Mouse (Mus musculus) lung, postnatal 0 days (tissue): ENCODE data around the gene Abcb8. TPM values are rescaled to one million over a fixed set of nuclear protein-coding genes. Genes with fewer than 3 reads are reported as not detected.

Experiments
- ATAC-seq: fragments of 200-750 bp; cut with Nextera tagmentation; 2 replicates; pipeline ENCODE4 v1.8.0; 2017; ENCODE audit warnings: moderate library complexity
- DNase-seq: peaks from one replicate; pipeline ENCODE4 v3.0.0-alpha.2; 2016; ENCODE audit warnings: low spot score
- H3K27ac ChIP-seq: fragments of 300-500 bp; sonication (generic); 2 replicates; pipeline ENCODE4 v1.5.1; 2014; ENCODE audit warnings: antibody characterized with exemption, mild to moderate bottlenecking, low read length, mixed read lengths
- H3K27me3 ChIP-seq: fragments of 300-500 bp; sonication (generic); replicated peaks from 2 replicates; pipeline ENCODE4 v1.6.1; 2014; ENCODE audit warnings: low read length, mixed read lengths; ENCODE audit not compliant: insufficient read depth
- H3K36me3 ChIP-seq: fragments of 300-500 bp; sonication (generic); 2 replicates; pipeline ENCODE4 v1.6.1; 2014; ENCODE audit warnings: low read length, mixed read lengths; ENCODE audit not compliant: insufficient read depth
- H3K4me1 ChIP-seq: fragments of 300-500 bp; sonication (generic); 2 replicates; pipeline ENCODE4 v1.6.1; 2014; ENCODE audit warnings: antibody characterized with exemption, low read depth, low read length, mixed read lengths; ENCODE audit not compliant: insufficient read depth
- H3K4me2 ChIP-seq: fragments of 300-500 bp; sonication (generic); replicated peaks from 2 replicates; pipeline ENCODE4 v1.6.1; 2014; ENCODE audit warnings: low read depth, mild to moderate bottlenecking, low read length, moderate library complexity, mixed read lengths
- H3K4me3 ChIP-seq: fragments of 300-500 bp; sonication (generic); 2 replicates; pipeline ENCODE4 v1.5.1; 2014; ENCODE audit warnings: low read depth, low read length
- H3K9ac ChIP-seq: fragments of 300-500 bp; sonication (generic); replicated peaks from 2 replicates; pipeline ENCODE4 v1.6.1; 2014; ENCODE audit warnings: low read depth, mild to moderate bottlenecking
- H3K9me3 ChIP-seq: fragments of 300-500 bp; sonication (generic); 2 replicates; pipeline ENCODE4 v1.6.1; 2016; ENCODE audit warnings: low read length, mixed read lengths
- CTCF ChIP-seq: IDR thresholded peaks from 2 replicates; pipeline ENCODE4 v1.5.1; 2016; ENCODE audit warnings: antibody characterized with exemption, mild to moderate bottlenecking
- EP300 ChIP-seq: IDR thresholded peaks from 2 replicates; pipeline ENCODE4 v1.6.1; 2016; ENCODE audit warnings: antibody characterized with exemption, mild to moderate bottlenecking, control low read depth
- WGBS: fragments of 180-500 bp; shearing (Covaris S2); extraction: QIAGEN DNeasy Blood & Tissue Kit; methylation state at CpG from one replicate; pipeline ENCODE4 v1.1.7; 2014; 5-methylcytosine and 5-hydroxymethylcytosine counted together
- polyA plus RNA-seq: library from polyadenylated mRNA; unstranded; fragments of >200 nt; fragmentation: Nextera tagmentation; extraction: Ambion mirVana; gene quantifications from 2 replicates; pipeline ENCODE4 v1.2.1, GENCODE M21; 2015

Gene Abcb8
- polyA plus RNA-seq, 1 experiment from 2014 or later: 25.6 TPM

DNA sequence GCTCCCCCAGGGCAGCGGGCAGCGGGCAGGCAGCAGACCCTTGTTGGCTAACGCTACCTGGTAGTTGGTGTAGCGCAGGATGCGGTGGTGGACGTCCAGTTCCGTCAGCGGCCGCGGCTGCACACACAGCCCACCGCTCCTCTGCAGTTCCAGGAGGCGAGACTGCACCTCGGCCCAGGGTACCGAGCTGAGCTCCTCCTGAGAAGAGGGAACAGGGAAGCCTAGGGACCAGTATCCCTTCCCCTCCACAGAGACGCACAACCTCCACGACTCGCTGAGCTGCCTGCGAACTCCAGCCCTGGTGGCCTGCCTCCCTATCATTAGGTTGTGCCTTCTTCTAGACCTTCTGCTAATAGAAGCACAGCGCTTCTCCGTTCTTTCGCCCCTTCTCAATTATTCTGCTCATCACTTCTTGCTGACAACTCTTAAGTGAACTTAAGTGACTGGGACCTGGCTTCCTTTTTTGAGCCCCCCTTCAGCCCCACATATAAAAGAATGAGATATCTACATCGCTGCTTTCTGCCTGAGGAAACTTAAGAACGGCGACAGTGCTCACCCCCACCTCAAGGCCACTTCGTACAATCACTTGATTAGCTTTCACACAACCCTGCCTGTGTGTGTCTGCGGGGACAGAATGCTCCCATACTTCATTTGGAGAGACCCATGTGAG lies 5.1 kb upstream of the Abcb8 start:
- 31% methylated on average over 23 of the region's 26 CpGs for WGBS
- Histone ChIP-seq H3K27ac (no peak overlapping the region), H3K9ac (peak overlapping the region; percentile 20), H3K4me3 (peak overlapping the region; percentile 33), H3K27me3 (peaks cover 7% of the 10 kb centered on the region; the same call in 1 of the 2 replicates), H3K36me3 (no peaks in the 10 kb centered on the region), H3K4me2 (peak overlapping the region; percentile 74), H3K4me1 (peaks cover 19% of the 10 kb centered on the region), H3K9me3 (no peaks in the 10 kb centered on the region)
- DNase-seq (no peak), ATAC-seq (no peak)
- TF ChIP-seq EP300 (no peak), CTCF (no peak)

GRCm38 (mm10) chr5:24389011-24389657 lies 4.3 kb upstream of the Abcb8 start:
- Histone ChIP-seq H3K27me3 (peaks cover 7% of the 10 kb centered on the region; the same call in 1 of the 2 replicates), H3K9ac (no peak overlapping the region), H3K4me2 (no peak overlapping the region), H3K9me3 (no peaks in the 10 kb centered on the region), H3K27ac (no peak overlapping the region), H3K36me3 (no peaks in the 10 kb centered on the region), H3K4me1 (peaks cover 17% of the 10 kb centered on the region), H3K4me3 (no peak overlapping the region)
- ATAC-seq: peak; percentile 33
- TF ChIP-seq EP300 (no peak), CTCF (no peak)
- peak; percentile 72 for DNase-seq
- 59% methylated on average over 6 of the region's 7 CpGs for WGBS

DNA sequence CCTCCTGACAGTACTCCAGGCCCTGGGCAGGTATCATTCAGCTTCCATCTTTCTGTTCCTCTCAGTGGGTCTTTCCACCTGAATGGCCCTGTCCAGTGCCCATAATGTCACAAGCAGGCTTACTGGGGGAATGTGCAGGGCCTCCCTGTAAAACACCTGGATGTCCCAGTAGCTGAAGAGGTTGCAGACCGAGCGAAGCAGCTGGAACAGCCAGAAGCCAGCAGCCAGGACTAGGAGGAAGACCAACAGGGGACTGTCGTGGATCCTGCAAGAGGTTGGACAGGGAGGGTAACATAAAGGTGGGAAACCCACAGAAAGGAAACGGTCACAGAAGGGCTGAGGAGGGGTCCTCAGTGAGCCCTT lies 3.8 kb upstream of the Abcb8 start:
- H3K4me2 ChIP-seq: no peak overlapping the region
- ATAC-seq: no peak
- WGBS: 68% methylated on average over 4 of the region's 4 CpGs

GRCm38 (mm10) chr5:24391864-24392263 lies 1.6 kb upstream of the Abcb8 start, which contains the start of gene Atg9b:
Atg9b (minus strand) TSS chr5:24392143.
- no peak within 1 kb of the TSS for H3K27ac ChIP-seq
- no peak for ATAC-seq

More for the DNA sequence above, 3.8 kb upstream of the Abcb8 start:
- H3K27ac ChIP-seq: no peak overlapping the region
- H3K4me1 ChIP-seq: peaks cover 16% of the 10 kb centered on the region
- H3K27me3 ChIP-seq: peaks cover 7% of the 10 kb centered on the region; the same call in 1 of the 2 replicates
- no peaks in the 10 kb centered on the region for H3K36me3 ChIP-seq
- DNase-seq: no peak
- TF ChIP-seq EP300 (no peak), CTCF (no peak)
- no peak overlapping the region for H3K9ac ChIP-seq
- no peak overlapping the region for H3K4me3 ChIP-seq
- H3K9me3 ChIP-seq: no peaks in the 10 kb centered on the region

GRCm38 (mm10) chr5:24392724-24393123 lies 739 bp upstream of the Abcb8 start:
- WGBS: 52% methylated on average over 7 of the region's 7 CpGs
- Histone ChIP-seq H3K27ac (no peak overlapping the region), H3K4me2 (no peak overlapping the region), H3K9me3 (no peaks in the 10 kb centered on the region), H3K36me3 (no peaks in the 10 kb centered on the region), H3K4me1 (peaks cover 12% of the 10 kb centered on the region), H3K4me3 (no peak overlapping the region), H3K27me3 (0 out of 2 replicates have a peak, but pooled peaks cover under 1% of the 10 kb centered on the region), H3K9ac (no peak overlapping the region)
- DNase-seq (no peak), ATAC-seq (no peak)
- TF ChIP-seq CTCF (no peak), EP300 (no peak; the same call in 1 of the 2 replicates)

More at GRCm38 (mm10) chr5:24391864-24392263, 1.6 kb upstream of the Abcb8 start, which contains the start of gene Atg9b:
- H3K27me3 ChIP-seq: peaks cover 7% of the 10 kb centered on the region; the same call in 1 of the 2 replicates
- H3K9ac ChIP-seq: no peak within 1 kb of the TSS
- no peak within 1 kb of the TSS for H3K4me3 ChIP-seq
- TF ChIP-seq EP300: no peak
- no peak within 1 kb of the TSS for H3K4me2 ChIP-seq
- WGBS: 83% methylated on average over 2 of the region's 7 CpGs
- peaks cover 16% of the 10 kb centered on the region for H3K4me1 ChIP-seq
- no peak for DNase-seq
- H3K9me3 ChIP-seq: no peaks in the 10 kb centered on the region
- no peaks in the 10 kb centered on the region for H3K36me3 ChIP-seq

GRCm38 (mm10) chr5:24394165-24394894 lies 867 bp downstream of the Abcb8 start:
- Histone ChIP-seq H3K4me2 (peak overlapping the region; percentile 52), H3K27me3 (no peaks in the 10 kb centered on the region), H3K27ac (peak overlapping the region; percentile 76), H3K4me3 (peak overlapping the region; percentile 67), H3K4me1 (peaks cover 5% of the 10 kb centered on the region; the same call in 1 of the 2 replicates), H3K36me3 (no peaks in the 10 kb centered on the region), H3K9ac (no peak overlapping the region; the same call in 1 of the 2 replicates), H3K9me3 (no peaks in the 10 kb centered on the region)
- TF ChIP-seq EP300: no peak
- TF ChIP-seq CTCF: peak; percentile 83
- DNase-seq (peak; percentile 98), ATAC-seq (peak; percentile 97)
- under 1% methylated on average over 36 of the region's 36 CpGs for WGBS
